Mouse (Mus musculus): ENCODE measurements around the gene Hsfy2. TPM values are rescaled to one million over a fixed set of nuclear protein-coding genes. Genes with fewer than 3 reads are reported as not detected.

The Hsfy2 gene
- polyA plus RNA-seq (2017; shearing (Covaris generic)), result not detected

DNA sequence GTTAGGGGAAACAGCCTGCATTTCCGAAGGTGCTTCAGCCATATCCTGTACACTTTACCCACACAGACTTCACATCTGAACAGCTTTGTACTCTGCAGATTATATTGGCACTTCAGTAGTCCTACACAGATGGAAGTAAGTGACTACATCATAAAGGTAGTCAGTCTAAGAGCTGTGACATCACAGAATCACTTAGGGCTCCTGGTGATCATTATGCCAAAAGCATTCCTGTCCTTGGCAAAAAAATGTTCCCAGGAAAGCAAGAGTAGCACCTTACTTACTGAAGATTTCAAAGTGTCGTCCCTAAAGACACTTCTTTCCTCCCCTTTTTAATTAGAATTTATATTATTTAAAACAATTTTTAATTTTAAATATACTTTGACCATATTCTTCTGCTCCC, at the start of gene Hsfy2:
Hsfy2 (minus strand) TSS at position 101 of the 400 bp plus-strand sequence.

